Mouse (Mus musculus): Measurements from ENCODE around the gene Ptges.
"Not testable (repeated sequence)": the region's sequence is repeated elsewhere in the genome, so short reads cannot be mapped to it uniquely, and the experiment has no call there.

Gene Ptges

GRCm38 (mm10) chr2:30929483-30930045, at the start of gene Ptges:
Gene Ptges (minus strand): TSS chr2:30929863.
- DNase-seq (ENCODE audit: low read depth, low spot score), result peak; percentile 57

- peak; percentile 90 for DNase-seq (ENCODE audit: low read depth, low spot score)
Observed at GRCm38 (mm10) chr2:30967352-30968327, 38.0 kb upstream of the Ptges start, which contains the start of gene Tor1a. Gene Tor1a (minus strand): TSS chr2:30967933.

GRCm38 (mm10) chr2:30966826-30967225, 37.2 kb upstream of the Ptges start:
- no peak for DNase-seq (ENCODE audit: low read depth, low spot score)

GRCm38 (mm10) chr2:30965627-30966026, 36.0 kb upstream of the Ptges start:
- no peak for DNase-seq (ENCODE audit: low read depth, low spot score)

GRCm38 (mm10) chr2:30962570-30963254, 33.0 kb upstream of the Ptges start:
- DNase-seq (ENCODE audit: low read depth, low spot score), result no peak

GRCm38 (mm10) chr2:30959856-30960255, 30.2 kb upstream of the Ptges start:
- no peak for DNase-seq (ENCODE audit: low read depth, low spot score)

- DNase-seq (ENCODE audit: low read depth, low spot score), result no peak
Observed at GRCm38 (mm10) chr2:30958726-30959125, 29.1 kb upstream of the Ptges start.

- DNase-seq (ENCODE audit: low read depth, low spot score), result no peak
Observed at GRCm38 (mm10) chr2:30957511-30957910, 27.8 kb upstream of the Ptges start.

GRCm38 (mm10) chr2:30954797-30955196, 25.1 kb upstream of the Ptges start:
- DNase-seq (ENCODE audit: low read depth, low spot score), result no peak

- DNase-seq (ENCODE audit: low read depth, low spot score), result peak; percentile 94
Observed at GRCm38 (mm10) chr2:30952824-30953490, 23.3 kb upstream of the Ptges start, which contains the start of gene Tor1b. Gene Tor1b (plus strand): TSS chr2:30952959.

GRCm38 (mm10) chr2:30952457-30952823, 22.8 kb upstream of the Ptges start:
- no peak for DNase-seq (ENCODE audit: low read depth, low spot score)

- DNase-seq (ENCODE audit: low read depth, low spot score), result peak; percentile 90
Observed at GRCm38 (mm10) chr2:30942603-30943011, 12.9 kb upstream of the Ptges start.

- not testable (repeated sequence) for DNase-seq (ENCODE audit: low read depth, low spot score)
Observed at GRCm38 (mm10) chr2:30942116-30942515, 12.5 kb upstream of the Ptges start.

GRCm38 (mm10) chr2:30941586-30941985, 11.9 kb upstream of the Ptges start:
- DNase-seq (ENCODE audit: low read depth, low spot score), result no peak

- no peak for DNase-seq (ENCODE audit: low read depth, low spot score)
Observed at GRCm38 (mm10) chr2:30938574-30938991, 8.9 kb upstream of the Ptges start.

GRCm38 (mm10) chr2:30937731-30938130, 8.1 kb upstream of the Ptges start:
- no peak for DNase-seq (ENCODE audit: low read depth, low spot score)

GRCm38 (mm10) chr2:30936808-30937207, 7.1 kb upstream of the Ptges start:
- no peak for DNase-seq (ENCODE audit: low read depth, low spot score)

- DNase-seq (ENCODE audit: low read depth, low spot score), result peak; percentile 85
Observed at GRCm38 (mm10) chr2:30933917-30934450, 4.3 kb upstream of the Ptges start.

- no peak for DNase-seq (ENCODE audit: low read depth, low spot score)
Observed at GRCm38 (mm10) chr2:30933032-30933431, 3.4 kb upstream of the Ptges start.

GRCm38 (mm10) chr2:30931922-30932321, 2.3 kb upstream of the Ptges start:
- DNase-seq (ENCODE audit: low read depth, low spot score), result no peak

GRCm38 (mm10) chr2:30930846-30931245, 1.2 kb upstream of the Ptges start:
- DNase-seq (ENCODE audit: low read depth, low spot score), result not testable (repeated sequence)
